Mouse (Mus musculus) erythroblast, embryonic 14.5 days (primary cell): ENCODE measurements around the gene Gm13305.
"Not testable (repeated sequence)": the region's sequence is repeated elsewhere in the genome, so short reads cannot be mapped to it uniquely, and the experiment has no call there.

Experiments used
- GATA1 ChIP-seq: IDR thresholded peaks from 2 replicates; pipeline ENCODE4 v1.6.1; 2012; ENCODE audit warnings: low read length, inconsistent platforms, mixed read lengths
- TAL1 ChIP-seq: IDR thresholded peaks from 3 replicates; pipeline ENCODE4 v1.6.1; 2012; ENCODE audit warnings: low read length, inconsistent platforms, mixed read lengths

DNA sequence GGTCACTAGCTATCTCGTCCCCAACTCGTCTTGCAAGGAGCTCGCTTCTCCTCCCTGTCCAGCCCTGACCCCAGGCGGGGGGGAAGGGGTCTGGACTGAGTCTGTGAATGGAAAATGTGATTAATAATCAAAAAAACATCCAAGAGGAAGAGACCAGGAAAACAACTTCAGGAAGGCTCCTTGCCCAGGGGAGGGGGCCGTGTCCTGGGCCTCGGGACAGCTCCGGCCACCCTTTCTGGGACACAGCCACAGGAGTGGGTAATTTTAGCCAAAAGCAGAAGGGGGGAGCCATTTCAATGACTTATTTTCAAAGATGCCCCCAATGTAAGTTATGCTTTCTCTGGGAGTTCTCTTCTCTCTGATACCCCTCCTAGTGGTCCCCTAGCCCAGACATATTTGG is at the start of gene Gm13305:
- not testable (repeated sequence) for TF ChIP-seq TAL1, GATA1
